Mouse (Mus musculus): ENCODE results near the gene S1pr4.

- TF ChIP-seq CTCF (conservative IDR thresholded peaks at IDR 0.05; ENCODE audit: low read length), result no peak
- no peak for TF ChIP-seq POU5F1 (IDR thresholded peaks at IDR 0.05; ENCODE audit: borderline replicate concordance, low read length)
- no peak for TF ChIP-seq NANOG (IDR thresholded peaks at IDR 0.05; ENCODE audit: borderline replicate concordance, low read length)
Measured at GRCm38 (mm10) chr10:81465265-81465645, 34.7 kb downstream of the S1pr4 start.

Measured in E14TG2a.4 (cell line).